Mouse (Mus musculus): ENCODE measurements around the gene Hoxc4.

GRCm38 (mm10) chr15:103011928-103012486 lies 6.7 kb upstream of the Hoxc4 start:
- TF ChIP-seq POLR2A (IDR thresholded peaks at IDR 0.05; ENCODE audit: borderline replicate concordance, insufficient read depth, low read length) (no peak), CTCF (IDR thresholded peaks at IDR 0.05; ENCODE audit: borderline replicate concordance, insufficient read depth, low read depth, low read length) (no peak)

All from cerebellum, adult 2 months (tissue).